Mouse (Mus musculus) retina, embryonic 14.5 days (tissue): ENCODE measurements at regions not wholly inside any gene's neighbourhood (a gene's known extent, or its start where the extent isn't known, plus 50 kb on each side); places are given as distances from the start of the nearest gene placed in this dataset.

Experiments
- DNase-seq: peaks from one replicate; pipeline ENCODE4 v3.0.0-alpha.2; 2015; ENCODE audit warnings: low spot score

DNA sequence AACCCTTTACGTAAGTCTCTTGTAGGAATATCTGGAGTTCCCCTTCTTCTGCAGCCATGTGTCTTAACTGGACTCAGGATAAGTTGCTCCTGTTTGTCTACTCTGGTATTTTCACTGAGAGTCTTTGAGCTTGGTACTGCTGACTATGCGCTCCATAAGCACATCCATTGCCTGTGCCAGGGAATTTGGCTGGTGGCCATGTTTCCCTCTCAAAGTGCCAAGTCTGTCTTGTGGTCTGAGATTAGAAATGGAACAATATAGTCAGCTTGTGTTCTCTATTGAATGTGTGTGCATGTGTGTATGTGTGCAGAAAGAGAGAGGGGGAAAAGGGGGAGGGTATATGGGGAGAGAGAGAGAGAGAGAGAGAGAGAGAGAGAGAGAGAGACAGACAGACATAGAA is 263.7 kb downstream of the Olfm4 start:
- no peak for DNase-seq

DNA sequence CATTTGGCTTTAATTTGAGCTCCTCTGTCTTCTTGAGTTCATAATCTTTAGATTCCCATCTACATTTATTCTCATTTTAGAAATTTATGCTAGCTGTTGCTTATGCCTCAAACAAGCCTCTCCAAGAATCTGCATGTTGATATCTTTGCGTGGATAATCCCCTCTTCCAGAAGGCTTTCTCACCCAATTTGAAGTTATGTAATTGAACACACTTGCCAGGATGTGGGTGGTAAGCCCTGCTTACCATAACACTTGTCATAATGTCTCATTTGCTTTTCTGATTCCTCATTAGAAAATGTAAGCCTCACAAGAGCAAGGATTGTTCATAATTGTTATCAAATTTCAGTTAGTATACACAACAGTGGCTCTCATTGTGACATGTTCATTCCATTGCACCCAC is 266.0 kb downstream of the Olfm4 start:
- no peak for DNase-seq

DNA sequence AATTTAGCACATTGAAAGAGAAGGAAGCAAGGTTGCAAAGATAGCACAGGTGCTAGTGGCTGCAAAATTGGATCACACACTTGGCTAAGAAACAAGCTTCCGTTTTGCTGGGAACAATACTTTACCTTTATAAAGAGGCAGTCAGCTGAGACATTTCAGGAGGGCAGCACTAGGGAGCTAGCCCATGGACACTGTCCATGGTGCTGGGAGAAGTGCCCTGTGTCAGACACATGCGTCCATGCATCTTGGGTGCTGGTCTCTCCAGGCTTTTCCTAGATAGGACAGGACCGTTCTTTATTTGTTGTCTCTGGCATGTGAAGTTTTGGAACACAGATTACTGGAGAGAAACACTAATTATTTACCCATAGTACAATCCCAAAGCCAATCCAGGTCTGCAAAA is 273.2 kb downstream of the Olfm4 start:
- peak; percentile 43 for DNase-seq

DNA sequence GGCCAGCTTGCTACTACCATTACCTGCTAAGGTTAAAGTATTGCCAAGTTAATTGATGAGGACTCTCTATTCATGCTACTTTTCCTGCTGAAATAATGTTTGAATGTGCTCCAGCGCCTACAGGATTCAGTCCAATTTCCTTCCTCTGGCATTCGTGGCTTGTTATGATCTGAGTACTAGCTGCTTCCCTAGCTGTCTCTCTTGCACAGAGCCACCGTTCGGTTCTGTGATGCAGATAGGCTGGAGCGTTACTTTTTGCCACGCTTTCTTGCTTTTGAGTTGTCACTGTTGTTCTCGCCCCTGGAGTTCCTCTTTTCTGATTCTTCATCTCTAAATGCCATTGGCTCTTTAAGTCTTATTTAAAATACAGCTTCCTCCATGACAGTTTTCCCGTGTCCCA is 279.3 kb downstream of the Olfm4 start:
- DNase-seq: no peak

DNA sequence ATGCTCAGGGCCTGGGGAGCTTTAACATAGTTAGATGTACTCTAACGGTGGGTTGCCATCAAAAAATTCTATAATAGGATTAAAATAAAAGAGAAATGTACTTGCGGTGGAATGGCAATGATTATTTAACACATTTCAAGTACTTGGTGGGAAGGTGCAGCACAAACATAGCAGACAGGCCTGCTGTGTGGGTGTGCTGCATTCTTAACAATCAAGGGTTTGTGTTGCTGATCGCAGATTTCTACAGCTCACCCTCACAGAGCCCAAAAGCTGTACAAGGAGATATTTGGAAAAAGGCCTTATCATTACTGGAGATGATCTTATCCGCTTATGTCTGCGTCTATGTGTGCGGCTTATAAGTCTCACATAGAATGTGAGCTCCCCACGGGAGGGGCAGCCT is 281.2 kb downstream of the Olfm4 start:
- no peak for DNase-seq

DNA sequence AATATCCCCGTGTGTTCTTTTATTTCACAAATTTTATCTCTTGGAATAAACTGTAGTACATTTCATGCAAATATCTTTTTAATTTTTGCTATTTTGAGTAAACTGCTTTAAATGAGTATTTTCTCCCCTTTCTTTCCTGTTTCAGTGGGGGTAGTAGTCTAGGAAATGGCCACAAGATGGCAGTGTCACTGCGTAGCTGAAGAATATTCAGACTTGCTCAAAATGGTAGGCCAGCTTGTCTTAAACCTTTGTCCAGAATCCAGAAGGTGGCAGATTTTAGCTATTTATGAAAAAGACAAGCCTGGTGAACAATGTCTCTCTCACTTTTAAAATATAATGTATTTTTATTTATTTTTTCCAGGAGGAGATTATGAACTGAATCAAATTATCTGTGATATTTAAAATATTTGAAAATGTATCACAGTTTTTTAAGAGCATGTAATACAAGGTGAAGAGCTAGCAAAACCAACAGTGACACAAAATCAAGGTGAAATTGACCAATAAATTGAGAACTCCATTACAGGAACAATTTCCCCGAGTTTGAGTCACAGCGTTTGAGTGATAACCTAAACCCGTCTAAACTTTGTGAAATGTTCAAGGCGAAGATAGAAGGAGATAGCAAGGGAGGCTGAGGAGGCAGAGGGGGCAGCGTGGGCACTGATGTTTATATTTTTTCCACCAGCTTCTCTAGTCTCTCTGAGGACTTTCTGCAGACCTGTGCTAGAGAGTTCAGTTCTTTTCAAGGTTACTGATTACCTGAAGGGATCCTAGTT is 285.5 kb downstream of the Olfm4 start:
- peak; percentile 93 for DNase-seq

DNA sequence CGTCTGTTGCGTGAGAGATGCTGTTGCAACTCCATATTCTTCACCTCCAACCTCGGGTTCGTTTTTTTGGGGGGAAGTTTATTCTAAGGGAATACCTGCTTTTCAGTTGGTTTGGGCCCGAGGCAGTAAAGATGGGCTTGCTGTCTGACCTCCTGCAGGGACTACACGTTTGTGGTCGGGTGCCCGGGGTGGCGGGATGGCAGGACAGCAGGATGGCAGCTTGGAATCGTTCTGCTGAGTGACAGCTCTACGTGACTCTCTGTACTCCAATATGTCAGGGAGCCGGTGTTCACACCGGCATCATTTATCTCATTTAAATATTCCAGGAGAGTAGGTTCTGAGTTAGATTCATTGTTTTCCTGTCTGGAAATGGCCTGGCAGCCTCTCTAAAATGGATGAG is 286.2 kb downstream of the Olfm4 start:
- no peak for DNase-seq

DNA sequence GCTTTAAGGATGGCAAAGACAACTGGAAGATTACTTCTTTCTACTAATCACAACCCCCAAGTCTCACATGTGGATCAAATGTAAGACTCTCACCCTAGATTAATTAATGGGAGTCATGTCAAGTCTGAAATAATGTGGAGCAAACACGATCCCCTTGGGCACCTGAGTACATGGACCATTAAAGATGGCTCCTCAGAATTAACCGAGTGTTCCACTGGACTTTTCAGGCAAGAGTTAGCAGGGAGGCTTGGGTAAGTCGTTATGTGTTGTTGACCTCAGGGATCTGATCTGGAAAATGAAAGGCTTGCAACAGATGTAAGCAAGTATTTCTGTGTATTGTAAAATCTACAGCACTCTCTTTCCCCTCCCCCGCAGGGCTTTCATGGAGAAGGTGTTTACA is 296.3 kb downstream of the Olfm4 start:
- DNase-seq: no peak

DNA sequence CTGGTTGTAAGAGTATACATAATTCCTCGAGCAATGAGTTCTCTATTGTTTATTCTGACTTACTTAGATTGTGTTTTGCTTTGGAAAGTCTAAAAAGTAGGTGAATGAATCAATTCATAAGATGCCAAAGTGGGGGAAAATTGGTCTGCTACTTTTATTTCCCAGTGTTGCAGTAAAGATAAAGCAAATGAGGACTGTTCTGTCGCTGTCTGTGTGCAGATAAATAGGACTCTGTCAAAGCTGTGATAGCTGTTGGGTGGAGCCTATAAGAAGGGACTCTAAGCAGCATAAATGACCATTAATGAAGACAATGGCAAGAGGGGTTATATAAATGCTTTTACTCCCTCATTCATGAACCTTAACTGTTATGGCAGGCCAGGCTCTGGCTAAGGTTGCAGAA is 299.8 kb downstream of the Olfm4 start:
- no peak for DNase-seq

DNA sequence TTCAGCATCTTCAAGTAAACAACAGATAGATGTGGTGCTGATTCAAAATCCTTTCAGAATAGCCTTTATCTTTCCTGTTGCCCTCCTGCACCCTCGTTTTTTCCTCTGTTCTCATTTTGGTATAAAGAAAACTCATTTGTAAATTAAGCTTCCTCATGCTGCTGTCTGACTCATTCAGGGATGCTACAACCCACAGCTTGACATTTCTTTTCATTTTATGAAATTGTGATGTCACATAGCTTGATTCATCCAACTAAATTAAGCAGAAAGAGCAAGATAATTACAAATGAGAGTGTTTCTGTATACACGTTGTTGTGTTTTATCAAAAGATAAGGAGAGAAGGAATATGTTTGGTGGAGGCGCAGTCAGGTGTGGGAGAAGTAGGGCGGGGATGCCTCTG is 307.5 kb downstream of the Olfm4 start:
- DNase-seq: no peak

DNA sequence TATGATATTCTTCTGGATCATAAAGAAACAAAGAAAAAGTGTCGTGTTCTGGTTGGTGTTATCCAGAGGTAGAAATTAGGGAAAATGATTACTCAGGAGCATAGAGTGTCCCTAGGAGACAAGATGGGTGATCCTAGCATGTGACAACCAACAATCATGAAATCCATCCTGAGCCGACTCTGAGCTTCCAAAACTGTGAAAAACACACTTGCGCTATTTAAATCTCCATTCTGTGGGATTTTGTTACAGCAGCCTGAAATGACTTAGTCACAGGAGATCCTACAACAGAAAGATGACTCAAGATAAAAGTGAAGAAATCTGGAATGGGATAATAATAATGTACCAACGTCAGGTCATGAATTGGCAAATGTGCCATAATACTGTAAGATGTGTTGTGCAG is 309.5 kb downstream of the Olfm4 start:
- DNase-seq: no peak

DNA sequence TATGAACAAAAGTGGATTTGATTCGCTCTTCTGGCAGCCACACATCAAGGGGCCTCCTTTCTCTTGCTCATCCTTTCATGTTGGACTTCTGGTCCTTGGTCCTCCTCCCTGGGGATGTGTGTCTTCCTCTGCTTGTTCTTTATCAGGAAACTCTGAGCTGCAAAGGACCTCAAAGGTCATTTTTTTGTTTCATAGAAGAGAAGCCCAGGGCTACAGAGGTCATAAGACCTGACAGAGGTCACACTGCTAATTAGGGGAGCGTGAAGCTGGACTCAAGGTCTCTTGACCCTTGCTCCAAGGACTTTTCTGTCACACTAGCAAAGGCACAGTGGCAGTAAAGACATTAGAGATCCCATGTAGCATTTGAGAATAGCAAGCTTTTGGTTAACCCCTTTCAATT is 345.8 kb downstream of the Olfm4 start:
- DNase-seq: no peak

DNA sequence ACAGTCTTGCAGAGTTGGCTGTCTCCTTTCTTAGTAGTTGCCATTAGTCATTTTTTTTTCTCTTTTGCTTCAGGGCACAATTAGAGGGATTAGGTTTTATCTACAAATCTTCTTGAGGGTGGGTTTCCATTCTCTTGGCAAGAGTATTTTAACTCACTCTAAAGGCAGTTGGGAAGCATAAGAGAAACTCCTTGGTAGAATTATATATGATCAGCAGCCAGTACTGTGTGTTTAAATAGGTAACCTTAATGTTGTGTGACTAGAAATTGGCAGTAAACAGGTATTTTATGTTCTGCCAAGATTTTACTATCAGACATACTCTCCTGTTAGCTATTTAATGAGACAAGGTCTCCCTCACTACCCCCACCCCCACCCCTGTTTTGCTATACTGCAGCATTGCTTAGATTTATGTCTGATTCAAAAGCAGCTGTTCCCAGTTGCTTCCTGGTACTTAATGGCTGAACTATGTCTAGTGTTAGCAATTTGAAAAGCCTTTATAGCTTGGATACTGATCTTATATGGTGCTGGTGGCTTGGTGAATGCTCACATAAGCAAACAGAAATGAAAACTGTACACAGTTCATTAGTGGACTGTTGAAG is 378.2 kb downstream of the Olfm4 start:
- no peak for DNase-seq

DNA sequence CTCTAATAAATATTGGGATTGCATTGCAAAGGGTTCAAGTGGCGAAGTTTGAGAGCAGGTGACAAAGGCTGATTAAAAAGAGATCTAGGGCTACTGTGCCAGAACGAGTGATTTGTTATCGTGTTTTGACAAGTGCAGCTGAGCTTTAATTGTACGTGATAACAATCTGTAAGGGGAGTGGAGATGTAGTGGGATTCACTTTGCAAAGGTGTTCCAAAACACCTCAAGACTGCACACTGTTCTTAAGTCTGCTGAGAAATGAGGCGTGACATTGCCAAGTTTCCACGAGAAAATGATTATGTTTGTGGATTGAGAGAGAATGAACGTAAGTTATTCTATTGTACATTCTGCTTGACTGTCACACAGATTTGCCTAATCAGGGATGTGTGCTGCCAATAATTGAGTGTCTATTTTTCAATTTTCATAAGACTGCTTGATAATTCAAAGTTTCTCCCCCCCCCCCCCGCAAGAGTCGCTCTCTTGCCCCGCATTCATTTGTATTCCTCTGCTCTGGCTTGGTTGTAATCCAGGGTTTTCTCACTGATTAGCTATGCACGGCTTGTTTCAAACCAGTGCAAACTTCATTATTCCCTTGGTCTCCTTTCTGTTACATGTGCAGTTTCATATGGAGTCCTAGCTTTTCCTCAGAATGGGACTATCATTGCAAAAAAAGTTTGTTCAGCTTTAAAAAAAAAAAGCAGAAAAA is 385.7 kb downstream of the Olfm4 start:
- no peak for DNase-seq

DNA sequence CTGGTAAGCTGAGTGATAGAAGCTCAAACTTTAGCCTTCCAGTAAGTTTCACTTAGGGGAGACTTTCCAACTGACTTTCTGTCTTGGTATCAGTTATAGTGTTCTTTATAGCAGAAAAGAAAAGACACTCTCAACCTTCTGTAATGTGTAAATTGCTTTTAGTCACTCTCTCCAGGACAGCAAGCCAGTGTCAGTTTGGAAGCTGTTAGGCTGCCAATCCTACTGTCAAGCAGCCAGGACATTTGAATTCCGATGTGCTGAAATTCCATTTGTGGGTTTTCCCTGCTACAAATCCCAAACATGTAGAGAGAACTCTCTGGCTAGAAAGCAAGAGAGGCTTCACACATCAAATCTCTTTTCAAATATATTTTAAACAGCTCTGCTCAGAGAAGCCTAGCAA is 390.4 kb downstream of the Olfm4 start:
- DNase-seq: no peak

DNA sequence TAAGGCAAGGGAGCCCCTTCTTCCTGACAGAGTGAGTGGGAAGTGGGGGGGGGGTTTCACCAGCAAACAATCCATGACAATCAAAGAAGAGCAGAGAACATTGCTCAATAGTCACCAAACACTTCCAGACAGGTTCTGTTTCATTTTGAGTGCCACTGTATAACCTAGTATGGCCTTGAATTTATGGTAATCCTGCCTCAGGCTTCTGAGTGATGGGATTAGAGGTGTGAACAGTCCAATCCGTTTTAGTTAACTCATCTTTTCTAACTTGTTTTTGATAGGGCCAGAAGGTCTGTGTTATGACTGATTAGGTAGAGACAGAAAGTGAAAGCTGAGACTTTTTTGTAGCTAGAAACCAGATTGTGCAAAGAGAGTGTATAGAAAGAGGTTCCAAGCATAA is 393.2 kb downstream of the Olfm4 start:
- no peak for DNase-seq

DNA sequence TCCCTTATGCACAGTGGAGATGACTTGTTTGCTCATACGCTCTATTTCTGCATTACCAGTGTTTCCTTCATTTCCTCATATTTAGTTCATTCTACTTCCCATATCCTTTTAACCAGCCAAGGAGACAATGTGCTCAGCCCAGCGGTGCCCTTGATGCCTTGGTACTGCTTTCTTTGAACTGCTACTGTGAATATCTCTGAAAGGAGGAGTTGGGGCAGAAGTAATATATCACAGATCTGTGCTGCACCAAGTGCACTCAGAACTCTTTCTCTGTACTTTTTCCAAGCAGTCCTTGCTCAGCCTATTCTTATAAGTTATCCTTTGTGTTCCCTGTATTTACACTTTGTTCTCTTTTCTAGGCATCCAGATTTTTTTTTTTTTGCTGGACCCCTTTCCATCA is 407.5 kb downstream of the Olfm4 start:
- DNase-seq: no peak

DNA sequence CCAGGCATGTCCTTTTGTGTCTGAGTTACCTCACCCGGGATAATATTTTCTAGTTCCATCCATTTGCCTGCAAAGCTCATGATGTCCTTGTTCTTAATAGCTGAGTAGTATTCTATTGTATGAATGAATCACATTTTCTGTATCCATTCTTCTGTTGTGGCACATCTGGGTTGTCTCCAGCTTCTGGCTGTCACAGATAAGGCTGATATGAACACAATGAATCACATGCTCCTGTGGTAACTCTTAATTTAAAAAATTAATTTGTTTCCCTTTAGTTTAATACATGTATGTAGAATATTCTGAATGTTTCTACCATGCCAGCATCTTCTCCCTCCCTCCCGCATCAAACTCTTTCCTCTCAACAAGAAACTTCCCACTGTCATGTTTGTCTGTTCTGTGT is 424.4 kb downstream of the Olfm4 start:
- DNase-seq: no peak

DNA sequence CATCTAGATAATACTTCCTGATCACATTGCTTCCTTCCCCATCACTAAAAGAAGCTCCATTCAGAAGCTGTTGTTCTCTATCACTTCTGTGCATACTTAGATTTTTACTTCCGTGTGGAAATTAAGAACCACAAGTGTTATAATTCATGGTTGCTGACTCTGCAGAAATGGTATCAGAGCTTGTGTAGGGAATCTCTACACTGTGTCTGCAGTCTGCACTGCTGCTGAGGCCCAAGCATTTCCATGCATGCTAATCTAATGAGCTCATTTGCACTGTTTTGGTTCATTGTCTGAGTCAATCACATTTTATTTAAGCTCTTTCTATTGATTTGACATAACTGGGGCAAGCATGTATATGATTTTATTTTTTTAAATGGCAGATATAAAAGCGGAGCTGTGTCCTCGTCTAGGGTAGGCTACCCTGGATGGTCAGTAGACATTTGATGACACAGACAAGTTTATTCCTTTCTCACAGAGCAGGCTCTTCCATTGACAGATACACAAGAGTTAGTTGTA is 435.0 kb downstream of the Olfm4 start:
- peak; percentile 69 for DNase-seq

DNA sequence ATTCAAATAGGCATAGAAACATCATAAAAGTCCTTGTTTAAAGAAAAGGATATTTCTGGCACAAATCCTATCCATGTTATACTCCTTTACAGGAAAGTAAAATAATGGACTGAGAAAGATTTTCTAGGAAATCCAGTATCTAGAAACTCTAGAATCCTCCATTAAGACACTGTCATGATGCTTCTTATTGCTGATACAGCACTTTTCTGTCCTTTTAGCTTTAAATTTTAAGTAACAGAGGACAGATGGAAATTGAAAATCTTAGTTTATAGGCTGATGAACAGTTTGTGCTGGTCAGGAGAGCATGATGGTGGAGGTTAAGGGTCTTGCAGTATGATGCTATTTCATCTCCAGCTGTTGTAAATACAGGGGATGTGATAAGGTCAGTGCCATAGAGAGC is 459.9 kb downstream of the Olfm4 start:
- DNase-seq: no peak

DNA sequence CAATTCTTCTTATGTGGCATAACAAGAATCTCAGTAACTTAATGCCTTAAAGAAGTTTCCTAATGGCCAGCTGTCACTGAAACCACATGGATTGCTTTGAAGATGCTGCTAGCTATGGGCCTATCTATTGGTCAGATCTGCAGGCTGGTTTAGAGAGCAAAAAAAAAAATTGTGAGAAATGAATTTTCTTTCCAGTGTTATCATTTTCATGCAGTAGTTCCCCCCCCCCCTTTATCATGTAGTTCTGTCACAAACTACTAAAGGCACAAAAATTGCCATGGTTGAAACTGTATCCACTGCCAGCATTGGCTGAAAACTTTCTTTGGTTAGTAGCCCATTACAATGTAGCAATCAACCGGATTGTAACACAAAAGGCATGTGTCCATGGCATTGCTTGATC is 487.6 kb downstream of the Olfm4 start:
- no peak for DNase-seq

DNA sequence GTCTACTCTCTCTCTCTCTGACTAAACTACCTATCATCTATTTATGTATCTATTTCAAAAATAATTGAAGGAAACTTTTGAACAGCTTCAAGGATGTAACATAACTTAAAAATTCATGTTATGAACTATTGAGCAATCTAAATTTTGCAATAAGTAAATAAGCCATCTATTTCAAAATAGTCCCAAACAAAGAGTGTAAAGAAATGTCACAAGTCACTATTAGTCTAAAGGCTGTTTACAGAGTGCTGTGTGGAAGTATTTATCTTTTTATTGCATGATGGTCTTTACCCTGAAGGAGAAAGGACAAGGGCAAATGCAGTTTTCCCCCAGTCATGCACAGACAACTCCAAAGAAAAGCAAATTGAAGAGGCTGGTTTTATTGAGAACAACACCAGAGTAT is 496.0 kb downstream of the Olfm4 start:
- DNase-seq: no peak

DNA sequence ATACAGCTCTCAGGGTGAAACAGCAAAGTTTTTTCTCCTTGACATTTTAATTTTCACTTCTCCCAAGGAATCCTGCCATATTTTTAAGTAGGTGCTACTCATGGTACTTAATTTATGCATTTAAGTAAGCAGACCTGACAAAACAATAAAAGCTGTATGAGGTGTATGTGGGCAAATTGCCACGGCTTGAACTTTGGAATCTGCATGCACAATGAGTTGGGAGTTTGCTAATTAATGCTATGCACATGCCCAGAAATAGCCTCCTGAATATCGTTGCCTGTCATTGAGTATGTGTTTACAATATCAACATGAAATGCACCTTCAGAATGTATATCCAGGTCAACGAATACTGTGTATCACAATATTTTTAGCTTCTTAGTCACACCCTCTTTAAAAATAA is 498.9 kb downstream of the Olfm4 start:
- no peak for DNase-seq
